Mouse (Mus musculus): ENCODE results near the gene Gm20741. TPM values are rescaled to one million over a fixed set of nuclear protein-coding genes. Genes with fewer than 3 reads are reported as not detected.

The Gm20741 gene
- polyA plus RNA-seq, 1 experiment from 2014 or later: not detected

DNA sequence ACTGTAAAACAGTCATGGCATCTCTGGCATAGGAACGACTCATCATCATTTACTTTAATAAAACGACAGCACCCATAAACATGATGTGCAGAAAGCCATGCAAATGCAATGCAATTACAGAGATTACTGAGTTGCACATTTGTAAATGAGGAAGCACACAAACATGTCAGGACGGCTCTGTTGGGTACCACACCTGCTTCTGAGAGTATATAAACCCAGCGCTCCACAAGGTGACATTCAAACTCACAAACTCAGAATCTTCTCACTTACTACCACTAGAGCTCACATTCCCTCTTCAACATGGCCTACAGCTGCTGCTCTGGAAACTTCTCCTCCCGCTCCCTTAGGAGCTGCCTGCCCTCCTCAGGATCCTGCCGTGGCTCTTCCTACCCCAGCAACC lies 34.4 kb downstream of the Gm20741 start, which contains the start of gene Gm5965:
Gene Gm5965 (plus strand): TSS at position 301 of the 400 bp plus-strand sequence.
- WGBS: 81% methylated on average over 5 of the region's 6 CpGs
- DNase-seq (ENCODE audit: low spot score) (no peak), ATAC-seq (replicated peaks; ENCODE audit: low FRiP score) (no peak)

DNA sequence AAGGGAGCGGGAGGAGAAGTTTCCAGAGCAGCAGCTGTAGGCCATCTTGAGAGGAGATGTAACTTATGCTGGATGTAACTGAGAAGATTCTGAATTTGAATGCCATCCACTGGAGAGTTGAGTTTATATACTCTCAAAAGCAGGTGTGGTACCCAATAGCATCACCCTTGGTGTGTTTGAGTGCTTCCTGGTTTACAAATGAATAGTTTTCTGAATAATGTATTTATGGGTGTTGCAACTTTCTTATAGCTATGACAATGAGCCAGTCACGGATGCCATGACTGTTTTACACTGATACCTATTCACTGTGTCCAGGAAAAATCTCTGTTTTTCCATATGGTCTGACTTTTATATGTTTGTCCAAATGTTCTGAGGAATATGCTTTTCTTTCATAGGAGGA lies 37.9 kb downstream of the Gm20741 start, which contains the start of gene 2310057N15Rik:
Gene 2310057N15Rik (minus strand): TSS at position 101 of the 400 bp plus-strand sequence.
- no peak within 1 kb of the TSS for H3K9ac ChIP-seq (ENCODE audit: low read depth, low read length)
- H3K27me3 ChIP-seq (replicated peaks; ENCODE audit: control insufficient read depth, insufficient read depth, low read length): no peaks in the 10 kb centered on the region
- H3K4me1 ChIP-seq (replicated peaks; ENCODE audit: control insufficient read depth, insufficient read depth, low read length): no peaks in the 10 kb centered on the region
- no peak within 1 kb of the TSS for H3K4me2 ChIP-seq
- ATAC-seq (replicated peaks; ENCODE audit: low FRiP score): no peak
- no peaks in the 10 kb centered on the region for H3K9me3 ChIP-seq (ENCODE audit: control insufficient read depth, low read length)
- H3K36me3 ChIP-seq (ENCODE audit: control insufficient read depth, insufficient read depth, low read length): no peaks in the 10 kb centered on the region
- no peak for DNase-seq (ENCODE audit: low spot score)
- no peak within 1 kb of the TSS for H3K4me3 ChIP-seq (ENCODE audit: low read depth, low read length)
- no peak within 1 kb of the TSS for H3K27ac ChIP-seq (ENCODE audit: low read depth, low read length)
- 76% methylated on average over 2 of the region's 2 CpGs for WGBS

More for the DNA sequence above, 34.4 kb downstream of the Gm20741 start, which contains the start of gene Gm5965:
- Histone ChIP-seq H3K9ac (ENCODE audit: low read depth, low read length) (no peak within 1 kb of the TSS), H3K4me2 (no peak within 1 kb of the TSS), H3K4me3 (ENCODE audit: low read depth, low read length) (no peak within 1 kb of the TSS), H3K9me3 (ENCODE audit: control insufficient read depth, low read length) (no peaks in the 10 kb centered on the region), H3K36me3 (ENCODE audit: control insufficient read depth, insufficient read depth, low read length) (no peaks in the 10 kb centered on the region), H3K27me3 (replicated peaks; ENCODE audit: control insufficient read depth, insufficient read depth, low read length) (no peaks in the 10 kb centered on the region), H3K27ac (ENCODE audit: low read depth, low read length) (no peak within 1 kb of the TSS), H3K4me1 (replicated peaks; ENCODE audit: control insufficient read depth, insufficient read depth, low read length) (no peaks in the 10 kb centered on the region)

Other genes starting within 250 kb of the Gm20741 start
- 0.25 and 0.30 TPM in 2 replicates for gene Cldn8, start 249.0 kb downstream of the Gm20741 start, polyA plus RNA-seq (2014; fragmentation: Nextera tagmentation; extraction: Ambion mirVana)
- not detected in 2 replicates for gene Krtap24-1, start 199.9 kb downstream of the Gm20741 start, polyA plus RNA-seq (2014; fragmentation: Nextera tagmentation; extraction: Ambion mirVana)
- not detected in 2 replicates for gene 2310079G19Rik, start 184.6 kb downstream of the Gm20741 start, polyA plus RNA-seq (2014; fragmentation: Nextera tagmentation; extraction: Ambion mirVana)
- not detected in 2 replicates for gene Krtap26-1, start 164.4 kb downstream of the Gm20741 start, polyA plus RNA-seq (2014; fragmentation: Nextera tagmentation; extraction: Ambion mirVana)
- not detected in 2 replicates for gene Krtap27-1, start 140.5 kb downstream of the Gm20741 start, polyA plus RNA-seq (2014; fragmentation: Nextera tagmentation; extraction: Ambion mirVana)
- not detected in 2 replicates for gene 2310061N02Rik, start 104.3 kb downstream of the Gm20741 start, polyA plus RNA-seq (2014; fragmentation: Nextera tagmentation; extraction: Ambion mirVana)
- gene Krtap13-1, start 83.4 kb downstream of the Gm20741 start, polyA plus RNA-seq (2014; fragmentation: Nextera tagmentation; extraction: Ambion mirVana): not detected in 2 replicates
- gene Krtap13, start 60.6 kb downstream of the Gm20741 start, polyA plus RNA-seq (2014; fragmentation: Nextera tagmentation; extraction: Ambion mirVana): not detected in 2 replicates
- not detected in 2 replicates for gene 2310034C09Rik, start 53.4 kb downstream of the Gm20741 start, polyA plus RNA-seq (2014; fragmentation: Nextera tagmentation; extraction: Ambion mirVana)
- gene 2310057N15Rik, start 38.0 kb downstream of the Gm20741 start, polyA plus RNA-seq (2014; fragmentation: Nextera tagmentation; extraction: Ambion mirVana): not detected in 2 replicates
- gene Gm5965, start 34.3 kb downstream of the Gm20741 start, polyA plus RNA-seq (2014; fragmentation: Nextera tagmentation; extraction: Ambion mirVana): not detected in 2 replicates
- 0.22 TPM in 1 of 2 replicates, not detected in the other for gene Krtap15, start 8.0 kb upstream of the Gm20741 start, polyA plus RNA-seq (2014; fragmentation: Nextera tagmentation; extraction: Ambion mirVana)
- gene Krtap14, start 13.9 kb upstream of the Gm20741 start, polyA plus RNA-seq (2014; fragmentation: Nextera tagmentation; extraction: Ambion mirVana): not detected in 2 replicates
- not detected in 2 replicates for gene Krtap19-1, start 57.2 kb upstream of the Gm20741 start, polyA plus RNA-seq (2014; fragmentation: Nextera tagmentation; extraction: Ambion mirVana)
- gene Krtap19-2, start 62.0 kb upstream of the Gm20741 start, polyA plus RNA-seq (2014; fragmentation: Nextera tagmentation; extraction: Ambion mirVana): not detected in 2 replicates
- not detected in 2 replicates for gene Krtap19-3, start 65.8 kb upstream of the Gm20741 start, polyA plus RNA-seq (2014; fragmentation: Nextera tagmentation; extraction: Ambion mirVana)
- not detected in 2 replicates for gene Krtap19-4, start 72.9 kb upstream of the Gm20741 start, polyA plus RNA-seq (2014; fragmentation: Nextera tagmentation; extraction: Ambion mirVana)
- gene Krtap19-5, start 84.2 kb upstream of the Gm20741 start, polyA plus RNA-seq (2014; fragmentation: Nextera tagmentation; extraction: Ambion mirVana): not detected in 2 replicates
- gene Krtap19-9b, start 120.0 kb upstream of the Gm20741 start, polyA plus RNA-seq (2014; fragmentation: Nextera tagmentation; extraction: Ambion mirVana): not detected in 2 replicates
- gene Krtap16-3, start 150.7 kb upstream of the Gm20741 start, polyA plus RNA-seq (2014; fragmentation: Nextera tagmentation; extraction: Ambion mirVana): not detected in 2 replicates
- gene Krtap22-2, start 198.5 kb upstream of the Gm20741 start, polyA plus RNA-seq (2014; fragmentation: Nextera tagmentation; extraction: Ambion mirVana): not detected in 2 replicates
- not detected in 2 replicates for gene Gm10229, start 203.1 kb upstream of the Gm20741 start, polyA plus RNA-seq (2014; fragmentation: Nextera tagmentation; extraction: Ambion mirVana)
- gene Krtap6-1, start 219.5 kb upstream of the Gm20741 start, polyA plus RNA-seq (2014; fragmentation: Nextera tagmentation; extraction: Ambion mirVana): not detected in 2 replicates
- not detected in 2 replicates for gene Gm10228, start 229.3 kb upstream of the Gm20741 start, polyA plus RNA-seq (2014; fragmentation: Nextera tagmentation; extraction: Ambion mirVana)
- not detected in 2 replicates for gene Krtap6-5, start 235.7 kb upstream of the Gm20741 start, polyA plus RNA-seq (2014; fragmentation: Nextera tagmentation; extraction: Ambion mirVana)